Mouse (Mus musculus): ENCODE results near the gene Krt23. TPM values are rescaled to one million over a fixed set of nuclear protein-coding genes. Genes with fewer than 3 reads are reported as not detected.

Krt23 gene
- polyA plus RNA-seq, 1 experiment from 2014 or later, result not detected

Other genes with a start within 250 kb of the Krt23 start
- gene Krt222, start 249.1 kb downstream of the Krt23 start, polyA plus RNA-seq (2018), result not detected in 3 replicates
- not detected in 3 replicates for gene Krt24, start 207.9 kb downstream of the Krt23 start, polyA plus RNA-seq (2018)
- gene Krt25, start 170.2 kb downstream of the Krt23 start, polyA plus RNA-seq (2018), result not detected in 3 replicates
- not detected in 3 replicates for gene Krt26, start 155.2 kb downstream of the Krt23 start, polyA plus RNA-seq (2018)
- gene Krt27, start 142.0 kb downstream of the Krt23 start, polyA plus RNA-seq (2018), result not detected in 3 replicates
- not detected in 3 replicates for gene Krt28, start 118.2 kb downstream of the Krt23 start, polyA plus RNA-seq (2018)
- gene Krt10, start 103.8 kb downstream of the Krt23 start, polyA plus RNA-seq (2018), result 1.2 to 2.7 TPM (median 2.0 TPM) in 3 replicates
- gene Krt12, start 70.9 kb downstream of the Krt23 start, polyA plus RNA-seq (2018), result not detected in 3 replicates
- not detected in 3 replicates for gene Krt20, start 55.0 kb downstream of the Krt23 start, polyA plus RNA-seq (2018)
- not detected in 3 replicates for gene Krt39, start 28.2 kb upstream of the Krt23 start, polyA plus RNA-seq (2018)
- not detected in 3 replicates for gene Krt40, start 50.0 kb upstream of the Krt23 start, polyA plus RNA-seq (2018)
- gene Krtap3-3, start 57.7 kb upstream of the Krt23 start, polyA plus RNA-seq (2018), result not detected in 3 replicates
- not detected in 3 replicates for gene Krtap3-2, start 63.7 kb upstream of the Krt23 start, polyA plus RNA-seq (2018)
- gene Gm11939, start 66.3 kb upstream of the Krt23 start, polyA plus RNA-seq (2018), result not detected in 3 replicates
- gene Krtap3-1, start 73.5 kb upstream of the Krt23 start, polyA plus RNA-seq (2018), result not detected in 3 replicates
- gene Krtap1-5, start 87.9 kb upstream of the Krt23 start, polyA plus RNA-seq (2018), result not detected in 3 replicates
- gene Krtap1-4, start 90.5 kb upstream of the Krt23 start, polyA plus RNA-seq (2018), result not detected in 3 replicates
- not detected in 3 replicates for gene Krtap1-3, start 98.2 kb upstream of the Krt23 start, polyA plus RNA-seq (2018)
- gene Krtap9-3, start 105.0 kb upstream of the Krt23 start, polyA plus RNA-seq (2018), result not detected in 3 replicates
- gene Gm11938, start 110.2 kb upstream of the Krt23 start, polyA plus RNA-seq (2018), result not detected in 3 replicates
- not detected in 3 replicates for gene Gm11937, start 117.1 kb upstream of the Krt23 start, polyA plus RNA-seq (2018)
- gene Krtap2-4, start 121.7 kb upstream of the Krt23 start, polyA plus RNA-seq (2018), result not detected in 3 replicates
- not detected in 3 replicates for gene Gm11562, start 127.3 kb upstream of the Krt23 start, polyA plus RNA-seq (2018)
- not detected in 3 replicates for gene Krtap4-1, start 135.1 kb upstream of the Krt23 start, polyA plus RNA-seq (2018)
- gene Krtap4-2, start 141.9 kb upstream of the Krt23 start, polyA plus RNA-seq (2018), result not detected in 3 replicates
- gene Krtap4-7, start 151.0 kb upstream of the Krt23 start, polyA plus RNA-seq (2018), result not detected in 3 replicates
- not detected in 3 replicates for gene Gm11555, start 157.1 kb upstream of the Krt23 start, polyA plus RNA-seq (2018)
- not detected in 3 replicates for gene Gm11563, start 165.8 kb upstream of the Krt23 start, polyA plus RNA-seq (2018)
- gene Krtap4-6, start 172.8 kb upstream of the Krt23 start, polyA plus RNA-seq (2018), result not detected in 3 replicates
- gene Gm14190, start 197.6 kb upstream of the Krt23 start, polyA plus RNA-seq (2018), result not detected in 3 replicates
- gene Gm14180, start 241.2 kb upstream of the Krt23 start, polyA plus RNA-seq (2018), result not detected in 3 replicates

Measured in macrophage (primary cell).